Mouse (Mus musculus) forebrain, embryonic 15.5 days (tissue): ENCODE data around the gene Lrrtm4. TPM values are rescaled to one million over a fixed set of nuclear protein-coding genes. Genes with fewer than 3 reads are reported as not detected.

Source experiments
- ATAC-seq: fragments of 200-750 bp; cut with Nextera tagmentation; replicated peaks from 2 replicates; pipeline ENCODE4 v1.8.0; 2017; ENCODE audit warnings: mild to moderate bottlenecking, moderate TSS enrichment, moderate library complexity
- H3K27ac ChIP-seq: fragments of 300-500 bp; sonication (generic); replicated peaks from 2 replicates; pipeline ENCODE4 v1.5.1; 2015; ENCODE audit warnings: mild to moderate bottlenecking, inconsistent platforms
- H3K27me3 ChIP-seq: fragments of 300-500 bp; sonication (generic); 2 replicates; pipeline ENCODE4 v1.6.1; 2015; ENCODE audit warnings: inconsistent platforms
- H3K36me3 ChIP-seq: fragments of 300-500 bp; sonication (generic); 2 replicates; pipeline ENCODE4 v1.6.1; 2015; ENCODE audit warnings: mild to moderate bottlenecking, inconsistent platforms
- H3K4me1 ChIP-seq: fragments of 300-500 bp; sonication (generic); 2 replicates; pipeline ENCODE4 v1.6.1; 2015; ENCODE audit warnings: inconsistent platforms
- H3K4me2 ChIP-seq: fragments of 300-500 bp; sonication (generic); replicated peaks from 2 replicates; pipeline ENCODE4 v1.6.1; 2015; ENCODE audit warnings: mild to moderate bottlenecking, inconsistent platforms
- H3K4me3 ChIP-seq: fragments of 300-500 bp; sonication (generic); 2 replicates; pipeline ENCODE4 v1.5.1; 2015; ENCODE audit warnings: mild to moderate bottlenecking, inconsistent platforms
- H3K9ac ChIP-seq: fragments of 300-500 bp; sonication (generic); replicated peaks from 2 replicates; pipeline ENCODE4 v1.6.1; 2015; ENCODE audit warnings: mild to moderate bottlenecking, inconsistent platforms
- H3K9me3 ChIP-seq: fragments of 300-500 bp; sonication (generic); 2 replicates; pipeline ENCODE4 v1.6.1; 2016; ENCODE audit warnings: inconsistent platforms
- WGBS: fragments of 180-500 bp; shearing (Covaris S2); methylation state at CpG from one replicate; pipeline ENCODE4 v1.1.7; 2015; ENCODE audit warnings: mixed read lengths; 5-methylcytosine and 5-hydroxymethylcytosine counted together
- polyA plus RNA-seq: library from polyadenylated mRNA; unstranded; fragments of >200 nt; fragmentation: Nextera tagmentation; extraction: Ambion mirVana; gene quantifications from 2 replicates; pipeline ENCODE4 v1.2.1, GENCODE M21; 2015

The Lrrtm4 gene
- polyA plus RNA-seq, 1 experiment from 2014 or later: 15.5 TPM

DNA sequence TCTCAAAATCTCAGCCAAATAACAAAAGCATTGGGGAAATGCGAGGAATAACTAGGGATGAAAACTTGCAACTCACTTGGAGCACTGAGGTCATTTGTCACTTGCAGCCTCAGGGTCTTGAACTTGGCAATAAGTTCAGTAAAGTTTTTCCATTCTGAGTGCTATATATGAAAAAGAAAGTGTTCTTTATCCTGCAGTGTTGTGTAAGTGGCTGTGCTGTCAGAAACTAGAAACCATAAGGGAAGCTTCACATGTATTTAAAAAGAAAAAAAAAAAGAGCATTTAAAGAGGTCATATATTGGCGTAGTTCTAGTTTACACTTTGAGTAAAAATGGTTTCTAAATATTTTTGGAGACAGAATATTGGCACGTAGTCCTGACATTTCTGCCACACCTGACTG is 313.1 kb downstream of the Lrrtm4 start:
- ATAC-seq: no peak
- Histone ChIP-seq H3K9me3 (no peaks in the 10 kb centered on the region), H3K4me1 (no peaks in the 10 kb centered on the region), H3K4me3 (no peak overlapping the region), H3K4me2 (no peak overlapping the region), H3K9ac (no peak overlapping the region), H3K36me3 (no peaks in the 10 kb centered on the region), H3K27me3 (no peaks in the 10 kb centered on the region), H3K27ac (no peak overlapping the region)
- 88% methylated on average over 3 of the region's 3 CpGs for WGBS

DNA sequence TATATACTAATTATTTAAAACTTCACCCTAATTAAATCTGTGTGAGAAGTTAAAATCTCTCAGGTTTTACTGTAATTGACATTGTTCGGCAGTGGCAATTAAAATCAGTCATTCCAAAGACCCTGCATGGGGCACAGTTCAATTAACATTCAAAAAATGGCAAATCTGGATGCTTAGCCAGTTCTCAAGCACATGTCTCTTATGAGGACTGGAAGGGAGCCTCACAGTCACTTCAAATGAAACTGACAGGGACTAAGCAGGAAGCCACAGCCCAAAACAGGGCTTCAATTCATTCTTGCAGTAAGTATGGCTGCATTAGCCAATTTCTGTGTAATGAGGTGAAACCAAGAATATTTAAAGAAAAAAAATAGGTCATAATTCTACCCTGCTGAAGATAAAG is 333.6 kb downstream of the Lrrtm4 start:
- no peak overlapping the region for H3K4me3 ChIP-seq
- H3K36me3 ChIP-seq: no peaks in the 10 kb centered on the region
- no peak overlapping the region for H3K4me2 ChIP-seq
- WGBS: 33% methylated on average over 1 of the region's 1 CpGs
- H3K27ac ChIP-seq: no peak overlapping the region
- no peaks in the 10 kb centered on the region for H3K27me3 ChIP-seq
- no peak overlapping the region for H3K9ac ChIP-seq
- no peaks in the 10 kb centered on the region for H3K9me3 ChIP-seq
- 0 out of 2 replicates have a peak, but pooled peaks have one; percentile 32 for ATAC-seq
- H3K4me1 ChIP-seq: no peaks in the 10 kb centered on the region

DNA sequence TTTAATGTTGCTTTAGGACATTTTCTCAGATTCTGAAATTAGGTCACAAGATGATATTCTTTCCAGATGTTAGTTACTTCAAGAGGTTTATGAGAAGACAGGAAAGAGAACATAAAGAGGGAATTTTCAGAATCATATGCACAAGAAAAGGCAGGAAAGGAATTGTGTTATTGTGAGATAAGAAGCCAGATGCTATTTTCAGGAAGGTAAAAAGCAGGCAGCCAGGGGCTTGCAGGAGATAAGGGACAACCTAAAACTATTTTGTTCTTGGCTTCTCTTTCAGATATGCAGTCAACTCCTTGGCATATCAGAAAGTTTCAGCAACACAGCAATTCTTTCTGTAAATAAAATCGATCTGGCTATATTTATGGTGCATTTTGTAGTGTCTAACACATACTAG is 338.4 kb downstream of the Lrrtm4 start:
- no peak for ATAC-seq

DNA sequence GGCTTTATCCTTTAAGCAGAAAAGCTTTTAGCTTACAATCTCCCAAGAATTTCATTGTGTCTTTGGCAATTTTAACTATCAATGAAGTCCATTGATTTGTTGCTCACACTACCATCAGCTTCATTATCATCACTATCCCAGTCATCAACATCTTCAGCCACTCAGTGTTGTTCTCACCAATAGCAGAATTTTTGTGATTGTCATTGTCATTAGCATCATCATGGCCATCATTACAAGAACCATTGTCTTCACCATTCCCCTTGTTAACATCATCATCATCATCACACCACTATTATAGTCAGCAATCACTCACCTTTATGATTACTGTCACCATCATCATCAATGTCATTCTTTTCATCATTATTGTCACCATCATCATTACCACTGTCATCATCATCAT is 344.9 kb downstream of the Lrrtm4 start:
- Histone ChIP-seq H3K9ac (no peak overlapping the region), H3K9me3 (no peaks in the 10 kb centered on the region), H3K27ac (no peak overlapping the region), H3K4me2 (no peak overlapping the region), H3K36me3 (no peaks in the 10 kb centered on the region), H3K4me1 (no peaks in the 10 kb centered on the region), H3K4me3 (no peak overlapping the region), H3K27me3 (no peaks in the 10 kb centered on the region)
- no peak for ATAC-seq

More for the DNA sequence above, 338.4 kb downstream of the Lrrtm4 start:
- Histone ChIP-seq H3K9me3 (no peaks in the 10 kb centered on the region), H3K4me3 (no peak overlapping the region), H3K9ac (no peak overlapping the region), H3K27me3 (no peaks in the 10 kb centered on the region), H3K4me2 (no peak overlapping the region), H3K4me1 (no peaks in the 10 kb centered on the region), H3K36me3 (no peaks in the 10 kb centered on the region), H3K27ac (no peak overlapping the region)
- WGBS: 75% methylated on average over 1 of the region's 1 CpGs

DNA sequence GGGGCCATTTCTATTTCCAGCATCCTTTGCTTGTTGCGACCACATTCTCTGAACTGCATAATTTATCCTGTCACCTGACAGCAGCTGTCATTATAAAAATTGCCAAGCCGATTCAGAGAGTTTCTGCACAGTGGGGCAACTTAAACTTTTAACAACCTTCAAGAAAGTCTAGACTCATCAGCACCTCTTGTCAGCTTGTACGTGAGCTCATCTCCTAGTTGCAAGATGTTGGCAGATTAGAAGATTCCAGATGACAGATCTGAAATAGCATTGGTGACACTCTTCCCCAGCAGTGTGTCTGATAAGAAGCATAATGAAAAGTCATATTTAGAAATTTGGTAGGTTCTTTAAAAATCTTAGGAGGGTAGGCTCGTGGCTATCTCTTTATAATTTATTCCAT is 347.9 kb downstream of the Lrrtm4 start:
- ATAC-seq: no peak
- no peak overlapping the region for H3K4me2 ChIP-seq

DNA sequence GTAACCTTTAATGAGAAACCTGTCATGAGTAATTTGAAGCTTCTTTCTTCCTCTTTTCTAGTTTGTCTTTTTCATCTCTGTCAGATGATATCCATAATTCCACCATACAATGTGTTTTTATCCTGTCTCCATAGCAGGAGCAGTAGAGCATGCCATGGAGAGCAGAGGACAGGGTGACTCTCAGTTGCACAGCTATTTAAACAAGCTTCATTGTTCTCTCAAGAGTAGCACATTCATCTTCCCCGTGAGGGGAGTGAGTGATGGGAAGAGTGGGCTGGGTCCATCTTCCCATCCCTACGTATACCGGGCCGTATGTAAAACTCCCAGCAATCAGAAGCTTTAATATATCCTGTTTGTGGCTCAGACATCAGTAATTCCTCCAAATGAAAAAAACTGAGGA is 370.9 kb downstream of the Lrrtm4 start:
- Histone ChIP-seq H3K27me3 (no peaks in the 10 kb centered on the region), H3K36me3 (no peaks in the 10 kb centered on the region), H3K4me2 (no peak overlapping the region), H3K9ac (no peak overlapping the region), H3K27ac (no peak overlapping the region), H3K4me1 (no peaks in the 10 kb centered on the region), H3K4me3 (no peak overlapping the region), H3K9me3 (no peaks in the 10 kb centered on the region)
- WGBS: 62% methylated on average over 4 of the region's 4 CpGs
- ATAC-seq: no peak

More for the DNA sequence above, 347.9 kb downstream of the Lrrtm4 start:
- no peaks in the 10 kb centered on the region for H3K9me3 ChIP-seq
- H3K4me1 ChIP-seq: no peaks in the 10 kb centered on the region
- no peaks in the 10 kb centered on the region for H3K36me3 ChIP-seq
- H3K27ac ChIP-seq: no peak overlapping the region
- 71% methylated on average over 4 of the region's 4 CpGs for WGBS
- no peak overlapping the region for H3K4me3 ChIP-seq
- no peak overlapping the region for H3K9ac ChIP-seq
- H3K27me3 ChIP-seq: no peaks in the 10 kb centered on the region

DNA sequence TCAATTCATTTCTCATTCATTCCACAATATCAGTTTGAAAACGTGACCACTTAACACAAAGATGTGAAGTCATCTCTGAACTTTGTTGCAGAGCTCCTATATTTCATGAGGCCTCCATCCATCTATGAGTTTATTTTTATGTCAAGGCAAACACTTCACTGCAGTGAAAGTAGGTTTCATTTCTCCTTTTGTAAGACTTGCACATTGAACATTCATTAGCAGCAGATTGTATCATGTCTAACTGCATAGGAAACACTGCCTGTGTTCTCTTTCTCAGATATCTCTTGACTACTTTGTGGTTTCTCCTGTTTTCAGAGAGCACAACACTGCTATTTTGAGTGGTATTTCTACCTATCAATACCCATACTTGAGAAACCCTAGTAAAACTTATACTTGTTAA is 388.1 kb downstream of the Lrrtm4 start:
- ATAC-seq: no peak
- H3K9ac ChIP-seq: no peak overlapping the region
- no peaks in the 10 kb centered on the region for H3K4me1 ChIP-seq
- H3K27me3 ChIP-seq: no peaks in the 10 kb centered on the region
- no peaks in the 10 kb centered on the region for H3K9me3 ChIP-seq
- H3K4me3 ChIP-seq: no peak overlapping the region
- no peak overlapping the region for H3K4me2 ChIP-seq
- H3K27ac ChIP-seq: no peak overlapping the region
- WGBS: 73% methylated on average over 1 of the region's 1 CpGs
- H3K36me3 ChIP-seq: no peaks in the 10 kb centered on the region

DNA sequence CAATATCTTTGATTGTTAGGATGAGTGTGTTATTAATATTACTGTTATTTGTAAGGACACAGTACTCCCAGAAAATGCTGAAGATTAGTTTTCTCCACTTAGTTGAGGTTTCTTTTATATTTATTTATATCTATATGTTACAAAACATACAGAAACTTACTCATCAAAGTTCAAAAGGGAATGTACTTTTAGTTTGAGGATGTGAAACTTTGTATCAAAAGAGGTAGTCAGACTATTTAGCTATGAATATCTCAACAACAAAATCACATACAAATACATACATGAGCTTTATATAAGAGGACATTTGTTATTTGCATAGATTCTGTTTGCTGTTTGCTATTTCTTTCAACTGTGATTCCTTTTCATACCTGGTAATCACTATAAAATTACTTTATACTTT is 421.5 kb downstream of the Lrrtm4 start:
- Histone ChIP-seq H3K27ac (no peak overlapping the region), H3K9ac (no peak overlapping the region), H3K27me3 (no peaks in the 10 kb centered on the region), H3K4me3 (no peak overlapping the region), H3K4me2 (no peak overlapping the region), H3K9me3 (no peaks in the 10 kb centered on the region), H3K36me3 (no peaks in the 10 kb centered on the region), H3K4me1 (no peaks in the 10 kb centered on the region)
- no peak for ATAC-seq

DNA sequence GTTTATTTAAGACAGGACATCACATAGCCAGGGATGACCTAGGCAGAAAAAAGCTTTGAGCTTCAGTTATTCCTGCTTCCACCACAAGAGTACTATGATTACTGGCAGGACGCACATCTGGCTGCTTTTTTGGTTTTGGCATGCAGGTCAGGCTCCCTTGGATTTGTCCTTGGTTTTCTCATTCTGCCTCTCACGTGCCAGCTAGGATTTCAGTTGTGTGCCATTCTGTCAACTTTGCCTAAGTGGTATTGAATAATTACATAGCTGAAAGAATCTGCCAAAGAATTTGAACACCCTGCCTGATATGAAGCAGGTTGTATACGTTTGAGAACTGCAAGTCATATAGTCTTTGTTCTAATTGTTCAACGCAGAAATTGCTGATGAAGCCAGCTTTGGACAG is 451.9 kb downstream of the Lrrtm4 start:
- no peak for ATAC-seq
- Histone ChIP-seq H3K27ac (no peak overlapping the region), H3K4me2 (no peak overlapping the region), H3K4me1 (no peaks in the 10 kb centered on the region), H3K9me3 (no peaks in the 10 kb centered on the region), H3K4me3 (no peak overlapping the region), H3K9ac (no peak overlapping the region), H3K27me3 (no peaks in the 10 kb centered on the region), H3K36me3 (no peaks in the 10 kb centered on the region)
- 59% methylated on average over 4 of the region's 4 CpGs for WGBS

DNA sequence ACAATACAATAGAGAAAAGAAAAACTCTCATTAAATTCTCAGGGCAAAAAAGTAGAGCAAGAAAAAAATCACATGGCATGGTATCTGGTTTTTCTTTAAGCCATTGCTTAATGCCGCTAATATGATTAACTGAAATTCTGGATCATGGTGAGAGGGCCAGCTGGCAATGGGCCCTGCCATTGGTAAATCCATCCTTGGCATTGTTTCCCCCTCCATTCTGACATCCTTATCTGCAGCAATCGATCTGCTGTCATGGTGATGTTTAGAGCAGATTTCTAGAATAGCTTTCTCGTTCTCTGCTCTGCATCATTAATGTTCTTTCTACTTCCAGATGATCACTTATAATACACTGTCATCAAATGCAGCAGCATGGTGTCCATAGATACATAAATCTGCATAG is 457.5 kb downstream of the Lrrtm4 start:
- Histone ChIP-seq H3K9ac (no peak overlapping the region), H3K27ac (no peak overlapping the region), H3K27me3 (no peaks in the 10 kb centered on the region), H3K4me1 (no peaks in the 10 kb centered on the region), H3K36me3 (no peaks in the 10 kb centered on the region), H3K4me2 (no peak overlapping the region), H3K4me3 (no peak overlapping the region), H3K9me3 (no peaks in the 10 kb centered on the region)
- WGBS: 46% methylated on average over 3 of the region's 3 CpGs
- ATAC-seq: no peak

DNA sequence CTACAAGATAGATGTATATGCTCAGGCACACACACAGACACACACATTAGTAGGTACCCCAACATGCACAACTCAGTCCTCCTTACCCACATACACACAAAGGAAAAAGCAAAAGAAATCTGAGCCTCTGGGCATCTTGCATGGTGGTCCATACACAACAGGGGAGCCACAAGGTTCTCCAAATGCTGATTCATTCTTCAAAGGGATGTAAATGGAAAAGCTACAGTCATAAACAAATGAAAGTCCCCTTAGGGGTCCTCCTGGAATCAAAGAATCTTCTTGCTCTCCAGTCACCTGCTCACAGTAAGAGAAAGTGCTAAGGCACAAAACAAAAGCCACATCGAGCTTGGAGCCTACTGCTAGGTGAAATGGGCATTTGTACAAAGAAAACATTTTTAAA is 526.3 kb downstream of the Lrrtm4 start:
- no peak overlapping the region for H3K4me3 ChIP-seq
- no peak overlapping the region for H3K4me2 ChIP-seq
- no peaks in the 10 kb centered on the region for H3K36me3 ChIP-seq
- no peak for ATAC-seq
- H3K9me3 ChIP-seq: no peaks in the 10 kb centered on the region
- H3K4me1 ChIP-seq: no peaks in the 10 kb centered on the region
- no peak overlapping the region for H3K9ac ChIP-seq
- no peaks in the 10 kb centered on the region for H3K27me3 ChIP-seq
- 13% methylated on average over 1 of the region's 1 CpGs for WGBS
- H3K27ac ChIP-seq: no peak overlapping the region

DNA sequence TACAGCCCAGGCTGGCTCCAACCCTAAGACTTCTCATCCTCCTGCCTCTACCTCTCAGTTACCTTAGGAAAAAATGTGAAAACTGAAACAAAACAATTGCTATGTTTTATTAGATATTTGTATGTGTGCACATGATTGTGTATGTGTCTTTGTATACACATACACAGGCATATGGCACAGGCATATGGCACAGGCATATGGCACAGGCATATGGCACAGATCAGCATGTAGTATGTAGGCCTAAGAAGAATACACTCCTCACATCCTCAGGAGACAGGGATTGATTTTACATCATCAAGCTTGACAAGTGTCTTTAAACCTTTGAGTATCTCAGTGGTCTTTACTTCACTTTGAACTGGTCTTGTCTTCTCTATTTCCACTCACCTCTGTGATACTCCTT is 531.2 kb downstream of the Lrrtm4 start:
- H3K27me3 ChIP-seq: no peaks in the 10 kb centered on the region

DNA sequence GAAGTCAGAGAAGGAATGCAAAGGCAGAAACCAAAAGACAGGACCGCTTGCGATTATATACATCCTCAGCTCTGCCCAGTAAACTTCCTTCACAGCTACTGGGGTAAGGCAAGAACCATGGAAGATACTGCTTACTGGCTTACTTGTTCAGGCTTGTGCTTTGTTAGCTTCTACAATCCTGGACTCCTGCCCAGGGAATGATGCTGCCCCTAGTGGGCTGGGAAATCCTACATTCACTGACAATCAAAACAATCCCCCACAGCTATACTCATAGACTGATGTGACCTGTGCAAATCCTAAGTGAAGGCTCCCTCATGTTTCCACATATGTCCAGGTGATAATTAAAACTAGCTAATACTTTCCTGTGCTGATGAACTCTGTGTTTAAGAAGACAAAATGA is 534.7 kb downstream of the Lrrtm4 start:
- Histone ChIP-seq H3K9ac (no peak overlapping the region), H3K9me3 (no peaks in the 10 kb centered on the region), H3K4me3 (no peak overlapping the region), H3K27me3 (no peaks in the 10 kb centered on the region), H3K4me1 (no peaks in the 10 kb centered on the region), H3K27ac (no peak overlapping the region), H3K4me2 (no peak overlapping the region), H3K36me3 (no peaks in the 10 kb centered on the region)
- no peak for ATAC-seq
- WGBS: 99% methylated on average over 2 of the region's 2 CpGs

More for the DNA sequence above, 531.2 kb downstream of the Lrrtm4 start:
- no peaks in the 10 kb centered on the region for H3K36me3 ChIP-seq
- H3K9me3 ChIP-seq: no peaks in the 10 kb centered on the region
- H3K4me3 ChIP-seq: no peak overlapping the region
- H3K4me1 ChIP-seq: no peaks in the 10 kb centered on the region
- no peak for ATAC-seq
- no peak overlapping the region for H3K9ac ChIP-seq
- H3K27ac ChIP-seq: no peak overlapping the region
- no peak overlapping the region for H3K4me2 ChIP-seq

DNA sequence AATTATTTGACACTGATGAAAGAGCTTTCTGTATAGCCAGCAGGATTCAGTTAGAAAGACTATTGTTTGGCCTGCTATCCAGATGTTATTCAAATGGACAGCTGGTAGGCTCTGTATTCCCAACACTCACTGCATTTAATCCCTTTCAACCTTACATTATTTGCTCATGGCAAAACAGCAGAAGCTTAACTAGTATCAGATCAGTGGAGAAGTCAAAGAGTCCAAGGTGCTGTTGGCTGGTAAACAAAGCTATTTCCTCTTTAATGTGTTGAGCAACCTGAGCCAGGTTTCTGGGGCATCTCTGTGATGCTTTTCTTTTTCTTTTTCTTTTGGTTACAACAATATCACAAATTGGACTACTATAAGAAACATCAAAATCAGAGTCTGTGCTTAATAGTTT is 536.3 kb downstream of the Lrrtm4 start:
- no peaks in the 10 kb centered on the region for H3K36me3 ChIP-seq
- no peak overlapping the region for H3K9ac ChIP-seq
- no peak overlapping the region for H3K4me3 ChIP-seq
- H3K9me3 ChIP-seq: no peaks in the 10 kb centered on the region
- H3K4me2 ChIP-seq: no peak overlapping the region
- no peak for ATAC-seq
- H3K4me1 ChIP-seq: no peaks in the 10 kb centered on the region
- no peak overlapping the region for H3K27ac ChIP-seq
- H3K27me3 ChIP-seq: no peaks in the 10 kb centered on the region
